Mouse (Mus musculus) limb, embryonic 10.5 days (tissue): Measurements from ENCODE around the gene Selenos. TPM values are rescaled to one million over a fixed set of nuclear protein-coding genes. Genes with fewer than 3 reads are reported as not detected.

Experiments used
- DNase-seq: peaks from one replicate; pipeline ENCODE4 v3.0.0-alpha.2; 2017; ENCODE audit warnings: low spot score
- H3K27ac ChIP-seq: fragments of 300-500 bp; sonication (generic); 2 replicates; pipeline ENCODE4 v1.5.1; 2016; ENCODE audit warnings: mild to moderate bottlenecking
- H3K27me3 ChIP-seq: fragments of 300-500 bp; sonication (generic); 2 replicates; pipeline ENCODE4 v1.6.1; 2016; ENCODE audit warnings: low read depth, mild to moderate bottlenecking; ENCODE audit not compliant: poor library complexity, severe bottlenecking
- H3K36me3 ChIP-seq: fragments of 300-500 bp; sonication (generic); 2 replicates; pipeline ENCODE4 v1.6.1; 2016; ENCODE audit warnings: mild to moderate bottlenecking, moderate library complexity
- H3K4me1 ChIP-seq: fragments of 300-500 bp; sonication (generic); 2 replicates; pipeline ENCODE4 v1.6.1; 2016
- H3K4me3 ChIP-seq: fragments of 300-500 bp; sonication (generic); 2 replicates; pipeline ENCODE4 v1.5.1; 2016; ENCODE audit warnings: mild to moderate bottlenecking, moderate library complexity
- H3K9me3 ChIP-seq: fragments of 300-500 bp; sonication (generic); replicated peaks from 2 replicates; pipeline ENCODE4 v1.6.1; 2016; ENCODE audit warnings: mild to moderate bottlenecking
- WGBS: fragments of 180-500 bp; shearing (Covaris S2); methylation state at CpG from one replicate; pipeline ENCODE4 v1.1.7; 2016; 5-methylcytosine and 5-hydroxymethylcytosine counted together
- polyA plus RNA-seq: library from polyadenylated mRNA; unstranded; fragments of >200 nt; fragmentation: Nextera tagmentation; extraction: Ambion mirVana; gene quantifications from 2 replicates; pipeline ENCODE4 v1.2.1, GENCODE M21; 2016

Gene Selenos
- polyA plus RNA-seq = 83.0 and 83.5 TPM in 2 replicates

GRCm38 (mm10) chr7:66079364-66080230 lies at the start of gene Selenos:
Gene Selenos (plus strand): TSS chr7:66079649.
- Histone ChIP-seq H3K4me1 (peaks cover 17% of the 10 kb centered on the region), H3K27me3 (no peaks in the 10 kb centered on the region), H3K36me3 (peaks cover 68% of the 10 kb centered on the region), H3K27ac (peak within 1 kb of the TSS; percentile 81), H3K9me3 (no peaks in the 10 kb centered on the region), H3K4me3 (peak within 1 kb of the TSS; percentile 65)
- WGBS = under 1% methylated on average over 65 of the region's 65 CpGs
- DNase-seq = peak; percentile 94

GRCm38 (mm10) chr7:66036809-66037208 lies 42.6 kb upstream of the Selenos start:
- no peak for DNase-seq
- Histone ChIP-seq H3K27ac (0 out of 2 replicates have a peak overlapping the region, but pooled peaks have one; percentile 14), H3K36me3 (no peaks in the 10 kb centered on the region), H3K4me1 (peaks cover 76% of the 10 kb centered on the region), H3K27me3 (peaks cover 13% of the 10 kb centered on the region; the same call in 1 of the 2 replicates), H3K4me3 (no peak overlapping the region), H3K9me3 (no peaks in the 10 kb centered on the region)
- 67% methylated on average over 8 of the region's 8 CpGs for WGBS

GRCm38 (mm10) chr7:66038261-66038660 lies 41.2 kb upstream of the Selenos start:
- 71% methylated on average over 3 of the region's 3 CpGs for WGBS
- DNase-seq = no peak
- H3K27ac ChIP-seq = peak overlapping the region; percentile 68

GRCm38 (mm10) chr7:66038730-66039129 lies 40.7 kb upstream of the Selenos start:
- Histone ChIP-seq H3K4me1 (peaks cover 82% of the 10 kb centered on the region), H3K9me3 (no peaks in the 10 kb centered on the region), H3K4me3 (no peak overlapping the region), H3K27me3 (peaks cover 13% of the 10 kb centered on the region; the same call in 1 of the 2 replicates), H3K27ac (peak overlapping the region; percentile 68), H3K36me3 (no peaks in the 10 kb centered on the region)
- 80% methylated on average over 11 of the region's 11 CpGs for WGBS
- no peak for DNase-seq

More at GRCm38 (mm10) chr7:66038261-66038660, 41.2 kb upstream of the Selenos start:
- no peak overlapping the region for H3K4me3 ChIP-seq
- H3K27me3 ChIP-seq = peaks cover 13% of the 10 kb centered on the region; the same call in 1 of the 2 replicates
- H3K9me3 ChIP-seq = no peaks in the 10 kb centered on the region
- peaks cover 81% of the 10 kb centered on the region for H3K4me1 ChIP-seq
- no peaks in the 10 kb centered on the region for H3K36me3 ChIP-seq

- peaks cover 83% of the 10 kb centered on the region for H3K4me1 ChIP-seq
- H3K27ac ChIP-seq = peak overlapping the region; percentile 69
- no peaks in the 10 kb centered on the region for H3K9me3 ChIP-seq
- no peak overlapping the region for H3K4me3 ChIP-seq
- H3K36me3 ChIP-seq = no peaks in the 10 kb centered on the region
- peaks cover 13% of the 10 kb centered on the region; the same call in 1 of the 2 replicates for H3K27me3 ChIP-seq
- WGBS = 87% methylated on average over 18 of the region's 18 CpGs
- no peak for DNase-seq
These were observed 39.2 kb upstream of the Selenos start for GRCm38 (mm10) chr7:66040026-66040814.

- peaks cover 84% of the 10 kb centered on the region for H3K4me1 ChIP-seq
- peaks cover 4% of the 10 kb centered on the region; the same call in 1 of the 2 replicates for H3K27me3 ChIP-seq
- H3K36me3 ChIP-seq = no peaks in the 10 kb centered on the region
- H3K4me3 ChIP-seq = no peak within 1 kb of the TSS
- WGBS = 80% methylated on average over 10 of the region's 10 CpGs
- H3K9me3 ChIP-seq = no peaks in the 10 kb centered on the region
- DNase-seq = no peak
- peak within 1 kb of the TSS; percentile 63 for H3K27ac ChIP-seq
These were observed 35.6 kb upstream of the Selenos start, which contains the start of gene Gm45213 for GRCm38 (mm10) chr7:66043552-66044459. Gene Gm45213 (plus strand): TSS chr7:66043602.

GRCm38 (mm10) chr7:66044617-66045016 lies 34.8 kb upstream of the Selenos start:
- Histone ChIP-seq H3K4me1 (peaks cover 76% of the 10 kb centered on the region), H3K27ac (peak overlapping the region; percentile 63), H3K4me3 (no peak overlapping the region), H3K27me3 (peaks cover 4% of the 10 kb centered on the region), H3K9me3 (no peaks in the 10 kb centered on the region), H3K36me3 (no peaks in the 10 kb centered on the region)
- DNase-seq = no peak
- WGBS = 30% methylated on average over 9 of the region's 9 CpGs

- H3K36me3 ChIP-seq = no peaks in the 10 kb centered on the region
- WGBS = 37% methylated on average over 17 of the region's 17 CpGs
- H3K4me3 ChIP-seq = no peak overlapping the region
- no peak for DNase-seq
- no peaks in the 10 kb centered on the region for H3K9me3 ChIP-seq
- H3K4me1 ChIP-seq = peaks cover 61% of the 10 kb centered on the region
- H3K27me3 ChIP-seq = peaks cover 4% of the 10 kb centered on the region
- H3K27ac ChIP-seq = peak overlapping the region; percentile 63
These were observed 32.2 kb upstream of the Selenos start for GRCm38 (mm10) chr7:66046921-66047918.

- no peaks in the 10 kb centered on the region for H3K36me3 ChIP-seq
- DNase-seq = no peak
- WGBS = 84% methylated on average over 4 of the region's 4 CpGs
- H3K27me3 ChIP-seq = peaks cover 4% of the 10 kb centered on the region
- H3K9me3 ChIP-seq = no peaks in the 10 kb centered on the region
- peak overlapping the region; percentile 63 for H3K27ac ChIP-seq
- H3K4me1 ChIP-seq = peaks cover 59% of the 10 kb centered on the region
- no peak overlapping the region for H3K4me3 ChIP-seq
These were observed 31.5 kb upstream of the Selenos start for GRCm38 (mm10) chr7:66047975-66048374.

- no peak overlapping the region for H3K4me3 ChIP-seq
- H3K36me3 ChIP-seq = no peaks in the 10 kb centered on the region
- peaks cover 52% of the 10 kb centered on the region for H3K4me1 ChIP-seq
- no peak for DNase-seq
- H3K27ac ChIP-seq = peak overlapping the region; percentile 63
- peaks cover 4% of the 10 kb centered on the region for H3K27me3 ChIP-seq
- no peaks in the 10 kb centered on the region for H3K9me3 ChIP-seq
- 84% methylated on average over 12 of the region's 12 CpGs for WGBS
These were observed 30.8 kb upstream of the Selenos start for GRCm38 (mm10) chr7:66048446-66049230.
